Mouse (Mus musculus) embryo, embryonic 10 days (tissue): ENCODE measurements around the gene Gm28919.
"Not testable (repeated sequence)": the region's sequence is repeated elsewhere in the genome, so short reads cannot be mapped to it uniquely, and the experiment has no call there.

Experiments
- DNase-seq: peaks from one replicate; pipeline ENCODE4 v3.0.0-alpha.2; 2015; ENCODE audit warnings: low spot score

The Gm28919 gene

GRCm38 (mm10) chrY:6583246-6583645 lies at the start of gene Gm28919:
TSS of gene Gm28919 (plus strand) at chrY:6583546.
- not testable (repeated sequence) for DNase-seq
